In genomic region chr6:39415762-39416161, GRCm38 (mm10) we compare ENCODE assay signal across 9 mouse cellular contexts. TPM values are rescaled to one million over a fixed set of nuclear protein-coding genes. Genes with fewer than 3 reads are reported as not detected.
A peak's percentile ranks its signal among the peaks of the same experiment; 100 is the strongest.
DNase-seq lines count a peak whose midpoint lies in the region; ATAC-seq and TF ChIP-seq lines count a peak whose summit lies in the region.
"Had no signal": no experiment of that assay in that cellular context is flagged by ENCODE, and none has a peak within 500 bp of the region (broad histone marks: within the 10 kb centered on the region; RNA-seq: fewer than 3 reads in every experiment).

No protein-coding gene starts in this region.

- no peaks in the 10 kb centered on the region for H3K9me3 ChIP-seq in E14TG2a.4 (ENCODE audit: low read length)
- no peaks in the 10 kb centered on the region for H3K9me3 ChIP-seq in lung, postnatal 0 days (ENCODE audit: low read length)
- H3K9me3 ChIP-seq: neural tube, embryonic 13.5 days had no signal

- no peak for TF ChIP-seq EP300 in lung, postnatal 0 days (IDR thresholded peaks at IDR 0.05)

- intact Hi-C loops in heart, postnatal 25 days (cut with DNase I), result no loop called here

- TF ChIP-seq CTCF in E14TG2a.4 (conservative IDR thresholded peaks at IDR 0.05; ENCODE audit: low read length), result peak; percentile 77
- peak; percentile 68 for TF ChIP-seq CTCF in lung, postnatal 0 days (IDR thresholded peaks at IDR 0.05)
- peak; percentile 49; the same call in 1 of the 2 replicates for TF ChIP-seq CTCF in spleen, adult 2 months (IDR thresholded peaks at IDR 0.05; ENCODE audit: extremely low read depth, insufficient read depth, insufficient read length, insufficient replicate concordance)

- H3K27ac ChIP-seq in lung, postnatal 0 days (ENCODE audit: low read length), result no peak overlapping the region
- no peak overlapping the region for H3K27ac ChIP-seq in spleen, adult 2 months (ENCODE audit: insufficient read depth, low read length)
- H3K27ac ChIP-seq: neural tube, embryonic 13.5 days had no signal

- peak; percentile 28 for ATAC-seq in frontal cortex, adult (ENCODE audit: low TSS enrichment)
- ATAC-seq in lung, postnatal 0 days, result no peak

- no peaks in the 10 kb centered on the region for H3K27me3 ChIP-seq in E14TG2a.4 (ENCODE audit: insufficient read depth, low read length)
- H3K27me3 ChIP-seq in lung, postnatal 0 days (replicated peaks; ENCODE audit: insufficient read depth, low read length), result no peaks in the 10 kb centered on the region
- H3K27me3 ChIP-seq in spleen, adult 2 months (ENCODE audit: control insufficient read depth, insufficient read depth, low read length), result no peaks in the 10 kb centered on the region
- H3K27me3 ChIP-seq: neural tube, embryonic 13.5 days had no signal

- DNase-seq in heart, adult 11 months, result peak; percentile 84
- no peak for DNase-seq in heart, postnatal 25 days (ENCODE audit: low spot score)
- peak; percentile 64 for DNase-seq in c-Kit-positive CD71-negative TER-119-negative erythroid progenitor cells, embryonic 14.5 days (ENCODE audit: low read depth)
- peak; percentile 82 to 85 for DNase-seq in kidney, postnatal 4 days
- DNase-seq in lung, postnatal 0 days (ENCODE audit: low spot score), result peak; percentile 57
- DNase-seq in spleen, adult 2 months (ENCODE audit: low read depth in 1 of 2, low spot score in 2 of 2), result peak; percentile 45 to 61

- peaks cover 53% of the 10 kb centered on the region for H3K4me1 ChIP-seq in E14TG2a.4 (replicated peaks; ENCODE audit: low read depth, low read length)
- H3K4me1 ChIP-seq in lung, postnatal 0 days (ENCODE audit: insufficient read depth, low read depth, low read length), result peaks cover 4% of the 10 kb centered on the region; the same call in 1 of the 2 replicates
- H3K4me1 ChIP-seq in spleen, adult 2 months (ENCODE audit: control insufficient read depth, insufficient read depth, insufficient read length), result no peaks in the 10 kb centered on the region; the same call in 1 of the 2 replicates

- peak overlapping the region; percentile 98 for H3K4me3 ChIP-seq in E14TG2a.4 (replicated peaks; ENCODE audit: low read length)
- H3K4me3 ChIP-seq in lung, postnatal 0 days (ENCODE audit: low read depth, low read length), result no peak overlapping the region
- H3K4me3 ChIP-seq in spleen, adult 2 months (ENCODE audit: extremely low read depth, insufficient read depth, insufficient read length), result no peak overlapping the region
- H3K4me3 ChIP-seq: neural tube, embryonic 13.5 days had no signal

- 52% methylated on average over 3 of the region's 5 CpGs for WGBS in lung, postnatal 0 days
- 59% methylated on average over 3 of the region's 5 CpGs for WGBS in spleen, adult 2 months

- no peak overlapping the region for H3K9ac ChIP-seq in lung, postnatal 0 days (replicated peaks; ENCODE audit: low read depth)
- H3K9ac ChIP-seq: neural tube, embryonic 13.5 days had no signal

- TF ChIP-seq POLR2A in spleen, adult 2 months (IDR thresholded peaks at IDR 0.05; ENCODE audit: low read depth, low read length), result no peak

- no peak overlapping the region for H3K4me2 ChIP-seq in lung, postnatal 0 days (replicated peaks; ENCODE audit: low read depth, low read length)
- H3K4me2 ChIP-seq: neural tube, embryonic 13.5 days had no signal

- H3K36me3 ChIP-seq in E14TG2a.4 (ENCODE audit: insufficient read depth, low read length), result peaks cover 72% of the 10 kb centered on the region
- H3K36me3 ChIP-seq in lung, postnatal 0 days (ENCODE audit: insufficient read depth, low read length), result no peaks in the 10 kb centered on the region
- no peaks in the 10 kb centered on the region for H3K36me3 ChIP-seq in spleen, adult 2 months (ENCODE audit: control insufficient read depth, insufficient read depth, low read length)
- H3K36me3 ChIP-seq: neural tube, embryonic 13.5 days had no signal

RNA-seq across cellular contexts. Expression of gene Mkrn1, which starts 4.5 kb away (rescaled TPM):
- 100 to 1,000 TPM in 1 of 2 experiments, 10 to 100 TPM in 1; 67.0 to 107 TPM for total RNA-seq in heart, postnatal 25 days (2021)
- 125 and 127 TPM in 2 replicates for polyA plus RNA-seq in lung, postnatal 0 days (2015; fragmentation: Nextera tagmentation; extraction: Ambion mirVana)
- polyA plus RNA-seq in spleen, adult 2 months (2012; rRNA removed), result 96.8 and 131 TPM in 2 replicates

RNA-seq across cellular contexts. Expression of gene Rab19, which starts 34.8 kb away (rescaled TPM):
- under 1 TPM in 1 of 2 experiments, not detected in 1; 0.34 TPM for total RNA-seq in heart, postnatal 25 days (2021)
- polyA plus RNA-seq in lung, postnatal 0 days (2015; fragmentation: Nextera tagmentation; extraction: Ambion mirVana), result 5.8 and 6.9 TPM in 2 replicates
- polyA plus RNA-seq in spleen, adult 2 months (2012; rRNA removed), result 4.4 and 4.7 TPM in 2 replicates
- polyA plus RNA-seq: neural tube, embryonic 13.5 days had no signal

RNA-seq across cellular contexts. Expression of gene Slc37a3, which starts 38.3 kb away (rescaled TPM):
- total RNA-seq in heart, postnatal 25 days (2021), result 10 to 100 TPM; 16.4 to 20.5 TPM
- 24.4 and 27.9 TPM in 2 replicates for polyA plus RNA-seq in lung, postnatal 0 days (2015; fragmentation: Nextera tagmentation; extraction: Ambion mirVana)
- 7.7 and 10.3 TPM in 2 replicates for polyA plus RNA-seq in spleen, adult 2 months (2012; rRNA removed)
